Mouse (Mus musculus): ENCODE data around the gene Vrk1. TPM values are rescaled to one million over a fixed set of nuclear protein-coding genes. Genes with fewer than 3 reads are reported as not detected.

Vrk1 gene
- polyA plus RNA-seq, 1 experiment = 22.8 TPM

DNA sequence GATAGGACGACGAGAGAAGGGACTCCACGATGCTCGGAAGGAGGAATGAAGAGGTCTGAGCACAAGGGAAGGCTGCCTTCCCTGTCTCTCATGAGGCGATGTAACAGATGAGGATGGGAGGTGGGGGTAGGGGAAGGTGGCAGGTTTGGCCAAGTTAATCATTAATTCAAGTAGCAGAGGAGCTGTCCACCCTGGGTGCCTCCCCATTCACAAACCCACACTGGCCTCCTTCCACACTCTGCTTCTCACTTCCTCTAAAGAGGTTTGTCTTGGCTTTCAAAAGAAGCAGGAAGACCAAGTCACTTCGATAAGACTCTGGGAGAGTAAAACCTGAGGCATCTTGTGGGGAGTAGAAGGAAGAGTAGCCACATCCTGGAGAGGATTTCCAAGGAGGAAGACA is 5.3 kb upstream of the Vrk1 start:
- Histone ChIP-seq H3K79me3 (ENCODE audit: low read depth) (no peaks in the 10 kb centered on the region), H3K79me2 (ENCODE audit: control insufficient read depth, insufficient read depth) (no peaks in the 10 kb centered on the region), H3ac (ENCODE audit: control insufficient read depth, insufficient read length, low read depth) (no peak overlapping the region), H3K27me3 (ENCODE audit: control insufficient read depth, insufficient read depth, insufficient read length) (peaks cover 3% of the 10 kb centered on the region), H3K36me3 (ENCODE audit: control insufficient read depth, insufficient read depth) (no peaks in the 10 kb centered on the region), H3K4me3 (ENCODE audit: insufficient read depth, poor library complexity, severe bottlenecking) (no peak overlapping the region)
- TF ChIP-seq FOSL1 (IDR thresholded peaks at IDR 0.05; ENCODE audit: insufficient read depth, low read length, poor library complexity, severe bottlenecking) (no peak), CEBPB (IDR thresholded peaks at IDR 0.05; ENCODE audit: low read depth) (no peak), MYOG (IDR thresholded peaks at IDR 0.05; ENCODE audit: control insufficient read depth, extremely low read depth, insufficient read length) (no peak), USF1 (IDR thresholded peaks at IDR 0.05; ENCODE audit: low read depth) (no peak), MAX (IDR thresholded peaks at IDR 0.05) (no peak), CTCF (IDR thresholded peaks at IDR 0.05; ENCODE audit: control insufficient read depth, insufficient read depth, insufficient read length) (no peak), MYOD1 (IDR thresholded peaks at IDR 0.05; ENCODE audit: control insufficient read depth, insufficient read length, low read depth) (no peak)

DNA sequence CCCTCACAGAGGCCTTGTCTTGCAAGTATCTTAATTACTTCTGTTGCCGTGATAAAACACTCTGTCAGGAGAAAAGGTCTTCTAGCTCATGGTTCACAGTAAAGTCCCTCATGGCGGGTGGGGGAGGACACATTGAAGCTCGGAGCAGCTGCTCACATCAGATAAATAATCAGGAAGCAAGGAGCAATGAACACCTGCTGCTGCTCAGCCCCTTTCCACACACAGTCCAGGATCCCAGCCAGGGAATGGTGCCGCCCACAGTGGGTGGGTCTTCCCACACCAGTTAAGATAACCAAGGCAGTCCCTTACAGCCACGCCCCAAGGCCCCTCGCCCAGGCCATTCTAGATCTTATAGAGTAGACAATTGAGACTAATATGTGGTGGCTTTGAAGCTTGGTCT is 3.8 kb upstream of the Vrk1 start:
- Histone ChIP-seq H3K79me3 (ENCODE audit: low read depth) (peaks cover 6% of the 10 kb centered on the region), H3ac (ENCODE audit: control insufficient read depth, insufficient read length, low read depth) (no peak overlapping the region), H3K36me3 (ENCODE audit: control insufficient read depth, insufficient read depth) (no peaks in the 10 kb centered on the region), H3K27me3 (ENCODE audit: control insufficient read depth, insufficient read depth, insufficient read length) (no peaks in the 10 kb centered on the region), H3K79me2 (ENCODE audit: control insufficient read depth, insufficient read depth) (peaks cover 10% of the 10 kb centered on the region), H3K4me3 (ENCODE audit: insufficient read depth, poor library complexity, severe bottlenecking) (no peak overlapping the region)
- no peak for TF ChIP-seq CEBPB (IDR thresholded peaks at IDR 0.05; ENCODE audit: low read depth)
- no peak for TF ChIP-seq MYOD1 (IDR thresholded peaks at IDR 0.05; ENCODE audit: control insufficient read depth, insufficient read length, low read depth)
- no peak for TF ChIP-seq MAX (IDR thresholded peaks at IDR 0.05)
- no peak for TF ChIP-seq CTCF (IDR thresholded peaks at IDR 0.05; ENCODE audit: control insufficient read depth, insufficient read depth, insufficient read length)
- TF ChIP-seq FOSL1 (IDR thresholded peaks at IDR 0.05; ENCODE audit: insufficient read depth, low read length, poor library complexity, severe bottlenecking) = no peak
- no peak for TF ChIP-seq USF1 (IDR thresholded peaks at IDR 0.05; ENCODE audit: low read depth)
- TF ChIP-seq MYOG (IDR thresholded peaks at IDR 0.05; ENCODE audit: control insufficient read depth, extremely low read depth, insufficient read length) = no peak

DNA sequence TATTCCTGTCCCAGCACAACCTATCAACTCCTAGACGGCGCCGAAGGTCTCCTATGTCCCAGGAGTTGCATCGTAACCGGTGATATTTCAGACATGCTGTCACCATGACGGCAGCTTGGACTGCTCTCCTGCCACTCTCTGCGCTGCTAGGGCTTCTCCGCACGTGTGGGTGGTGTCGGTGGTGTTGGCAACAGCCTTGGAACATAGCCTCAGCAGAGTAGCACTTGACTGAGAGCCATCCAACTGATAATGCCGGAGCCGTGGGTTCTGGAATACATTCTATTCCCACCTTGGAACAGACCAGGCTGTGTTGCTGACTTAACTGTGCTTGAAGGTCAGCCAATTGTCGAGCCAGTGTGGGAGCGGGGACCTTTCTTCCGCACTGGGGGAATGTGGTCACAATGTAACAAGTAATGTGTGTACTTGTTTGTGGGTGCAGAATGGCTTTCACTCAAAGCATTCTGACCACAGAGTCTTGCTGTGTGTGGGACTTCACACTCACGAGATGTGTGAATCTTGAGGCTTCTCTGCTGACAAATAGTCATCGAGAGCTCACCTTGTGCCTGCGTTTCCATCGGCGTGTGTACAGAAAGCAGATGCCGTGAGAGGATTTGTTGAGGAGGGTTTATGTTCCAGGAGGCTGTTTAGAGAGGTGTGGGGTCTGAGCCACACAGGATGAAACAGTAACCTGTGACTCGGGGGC is 1.5 kb upstream of the Vrk1 start:
- H3K79me2 ChIP-seq (ENCODE audit: control insufficient read depth, insufficient read depth) = peaks cover 33% of the 10 kb centered on the region
- peaks cover 27% of the 10 kb centered on the region for H3K79me3 ChIP-seq (ENCODE audit: low read depth)
- no peak overlapping the region for H3K4me3 ChIP-seq (ENCODE audit: insufficient read depth, poor library complexity, severe bottlenecking)
- H3K27me3 ChIP-seq (ENCODE audit: control insufficient read depth, insufficient read depth, insufficient read length) = no peaks in the 10 kb centered on the region
- no peak overlapping the region for H3ac ChIP-seq (ENCODE audit: control insufficient read depth, insufficient read length, low read depth)
- H3K36me3 ChIP-seq (ENCODE audit: control insufficient read depth, insufficient read depth) = peaks cover 5% of the 10 kb centered on the region
- TF ChIP-seq MYOG (IDR thresholded peaks at IDR 0.05; ENCODE audit: control insufficient read depth, extremely low read depth, insufficient read length) (no peak), CEBPB (IDR thresholded peaks at IDR 0.05; ENCODE audit: low read depth) (no peak)

DNA sequence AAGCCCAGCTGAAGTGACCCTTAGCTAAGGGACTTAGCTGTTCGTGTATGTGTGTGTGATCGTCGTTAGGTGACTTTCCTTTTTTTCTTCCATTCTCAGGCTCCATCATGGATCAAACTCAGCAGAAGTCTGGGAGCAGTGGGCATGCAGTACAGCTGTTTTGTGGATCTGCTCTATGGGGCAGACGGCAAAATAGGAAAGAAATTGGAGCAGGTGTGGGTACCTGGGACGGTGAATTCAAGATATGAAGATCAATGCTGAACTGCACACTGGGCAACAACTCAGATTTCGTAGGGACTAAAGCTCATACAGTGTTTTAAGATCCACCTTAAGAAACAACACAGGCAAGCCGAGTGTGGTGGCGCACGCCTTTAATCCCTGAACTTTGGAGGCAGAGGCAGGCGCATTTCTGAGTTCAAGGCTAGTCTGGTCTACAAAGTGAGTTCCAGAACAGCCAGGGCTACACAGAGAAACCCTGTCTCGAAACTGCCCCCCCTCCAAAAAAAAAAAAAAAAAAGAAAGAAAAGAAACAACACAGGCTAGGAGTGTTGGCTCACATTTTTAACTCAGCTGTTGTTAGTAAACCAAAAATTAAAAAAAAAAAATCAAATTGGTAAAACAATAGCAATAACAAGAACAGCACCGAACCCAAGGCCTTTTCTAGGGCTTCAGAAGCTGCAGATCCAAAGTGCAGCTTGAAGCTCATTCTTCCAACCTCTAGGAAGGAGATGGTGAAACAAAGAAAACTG is 732 bp upstream of the Vrk1 start:
- Histone ChIP-seq H3K27me3 (ENCODE audit: control insufficient read depth, insufficient read depth, insufficient read length) (no peaks in the 10 kb centered on the region), H3K79me2 (ENCODE audit: control insufficient read depth, insufficient read depth) (peaks cover 41% of the 10 kb centered on the region), H3ac (ENCODE audit: control insufficient read depth, insufficient read length, low read depth) (no peak overlapping the region), H3K36me3 (ENCODE audit: control insufficient read depth, insufficient read depth) (peaks cover 10% of the 10 kb centered on the region), H3K4me3 (ENCODE audit: insufficient read depth, poor library complexity, severe bottlenecking) (no peak overlapping the region), H3K79me3 (ENCODE audit: low read depth) (peaks cover 33% of the 10 kb centered on the region)
- TF ChIP-seq CTCF (IDR thresholded peaks at IDR 0.05; ENCODE audit: control insufficient read depth, insufficient read depth, insufficient read length) = no peak
- TF ChIP-seq USF1 (IDR thresholded peaks at IDR 0.05; ENCODE audit: low read depth) = no peak
- TF ChIP-seq CEBPB (IDR thresholded peaks at IDR 0.05; ENCODE audit: low read depth) = no peak
- TF ChIP-seq MYOG (IDR thresholded peaks at IDR 0.05; ENCODE audit: control insufficient read depth, extremely low read depth, insufficient read length) = no peak
- no peak for TF ChIP-seq MYOD1 (IDR thresholded peaks at IDR 0.05; ENCODE audit: control insufficient read depth, insufficient read length, low read depth)
- no peak for TF ChIP-seq MAX (IDR thresholded peaks at IDR 0.05)
- no peak for TF ChIP-seq FOSL1 (IDR thresholded peaks at IDR 0.05; ENCODE audit: insufficient read depth, low read length, poor library complexity, severe bottlenecking)

DNA sequence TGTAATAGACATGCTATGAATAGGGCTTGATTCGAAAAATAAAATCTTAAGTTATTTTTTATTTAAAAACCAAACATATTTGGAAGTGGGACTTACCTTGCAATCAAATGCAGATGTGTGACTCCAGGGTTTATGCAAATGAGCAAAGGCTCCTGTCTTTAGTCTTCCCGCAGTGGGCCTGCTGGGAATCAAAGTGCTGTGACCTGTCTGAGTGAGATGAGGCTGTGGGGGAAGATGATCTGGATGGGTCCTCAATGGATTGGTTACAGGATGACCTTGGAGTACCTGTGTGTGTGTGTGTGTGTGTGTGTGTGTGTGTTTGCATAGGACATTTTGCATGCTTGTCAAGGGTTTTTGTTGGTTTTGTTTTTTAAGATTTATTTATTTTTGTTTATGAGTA is 2.1 kb downstream of the Vrk1 start:
- H3K79me3 ChIP-seq (ENCODE audit: low read depth) = peaks cover 54% of the 10 kb centered on the region
- H3K4me3 ChIP-seq (ENCODE audit: insufficient read depth, poor library complexity, severe bottlenecking) = no peak overlapping the region
- H3K79me2 ChIP-seq (ENCODE audit: control insufficient read depth, insufficient read depth) = peaks cover 67% of the 10 kb centered on the region
- no peak for TF ChIP-seq MAX (IDR thresholded peaks at IDR 0.05)
- no peak for TF ChIP-seq MYOD1 (IDR thresholded peaks at IDR 0.05; ENCODE audit: control insufficient read depth, insufficient read length, low read depth)
- no peak for TF ChIP-seq CEBPB (IDR thresholded peaks at IDR 0.05; ENCODE audit: low read depth)
- TF ChIP-seq FOSL1 (IDR thresholded peaks at IDR 0.05; ENCODE audit: insufficient read depth, low read length, poor library complexity, severe bottlenecking) = no peak
- no peak for TF ChIP-seq CTCF (IDR thresholded peaks at IDR 0.05; ENCODE audit: control insufficient read depth, insufficient read depth, insufficient read length)
- TF ChIP-seq USF1 (IDR thresholded peaks at IDR 0.05; ENCODE audit: low read depth) = no peak
- no peak for TF ChIP-seq MYOG (IDR thresholded peaks at IDR 0.05; ENCODE audit: control insufficient read depth, extremely low read depth, insufficient read length)
- no peaks in the 10 kb centered on the region for H3K27me3 ChIP-seq (ENCODE audit: control insufficient read depth, insufficient read depth, insufficient read length)
- H3K36me3 ChIP-seq (ENCODE audit: control insufficient read depth, insufficient read depth) = peaks cover 10% of the 10 kb centered on the region
- H3ac ChIP-seq (ENCODE audit: control insufficient read depth, insufficient read length, low read depth) = no peak overlapping the region
